Mouse (Mus musculus): ENCODE results near the gene Cxcl17. TPM values are rescaled to one million over a fixed set of nuclear protein-coding genes. Genes with fewer than 3 reads are reported as not detected.

Gene Cxcl17
- total RNA-seq, 2 experiments from 2014 or later, result not detected

DNA sequence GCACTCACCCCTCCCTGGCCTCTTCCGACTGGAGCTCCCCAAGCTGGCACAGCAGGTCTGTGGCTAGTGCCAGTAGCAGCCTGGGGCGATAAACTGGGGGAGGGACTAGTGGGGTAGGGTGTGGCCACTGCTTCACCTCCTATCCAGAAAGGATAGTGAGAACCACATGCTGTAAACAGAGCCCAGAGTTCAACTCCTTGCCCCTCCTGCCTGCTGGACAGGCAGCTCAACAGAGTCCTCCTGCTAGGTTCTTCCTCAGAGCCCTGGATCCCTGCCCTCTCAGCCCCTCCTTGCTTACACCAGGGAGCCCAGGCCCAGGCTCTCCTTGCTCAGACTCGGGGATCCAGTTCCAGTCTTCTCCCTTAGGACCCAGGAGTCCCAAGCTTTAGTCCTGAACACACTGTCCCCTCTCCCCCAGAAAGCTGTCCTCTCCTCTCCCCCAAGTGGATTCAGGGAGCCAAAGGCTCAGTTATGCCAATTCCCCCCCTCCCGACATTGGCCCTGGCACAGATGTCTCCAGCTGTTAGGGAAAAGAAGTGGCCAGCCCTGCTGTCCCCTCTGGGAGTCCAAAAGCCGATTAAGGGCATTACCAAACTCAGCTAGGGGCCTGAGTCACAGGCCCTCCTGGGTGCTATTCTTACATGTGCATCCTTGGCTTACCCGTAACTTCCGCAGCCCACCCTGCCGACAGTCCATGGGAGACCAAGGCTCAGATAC, 22.5 kb downstream of the Cxcl17 start:
- DNase-seq, result peak; percentile 85

DNA sequence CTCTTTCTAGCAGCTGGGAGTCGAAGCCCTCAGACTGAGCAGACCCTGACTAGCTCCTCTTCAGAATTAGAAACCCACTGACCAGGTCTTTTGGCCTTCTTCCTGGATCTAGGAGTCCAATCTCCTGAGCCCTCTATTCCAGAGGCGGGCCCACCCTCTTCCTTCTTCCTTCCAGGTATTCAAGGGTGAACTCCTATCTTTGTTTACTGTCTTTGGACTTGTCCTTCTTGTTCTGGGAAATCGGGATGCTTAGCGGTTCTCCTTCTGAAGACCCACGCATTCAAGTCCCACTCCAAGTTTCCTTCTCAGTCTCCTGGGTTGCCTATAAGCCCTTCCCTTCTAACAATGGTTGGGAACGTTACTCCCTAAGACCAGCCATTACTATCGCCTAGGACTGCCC, 23.8 kb downstream of the Cxcl17 start:
- DNase-seq, result peak; percentile 6

DNA sequence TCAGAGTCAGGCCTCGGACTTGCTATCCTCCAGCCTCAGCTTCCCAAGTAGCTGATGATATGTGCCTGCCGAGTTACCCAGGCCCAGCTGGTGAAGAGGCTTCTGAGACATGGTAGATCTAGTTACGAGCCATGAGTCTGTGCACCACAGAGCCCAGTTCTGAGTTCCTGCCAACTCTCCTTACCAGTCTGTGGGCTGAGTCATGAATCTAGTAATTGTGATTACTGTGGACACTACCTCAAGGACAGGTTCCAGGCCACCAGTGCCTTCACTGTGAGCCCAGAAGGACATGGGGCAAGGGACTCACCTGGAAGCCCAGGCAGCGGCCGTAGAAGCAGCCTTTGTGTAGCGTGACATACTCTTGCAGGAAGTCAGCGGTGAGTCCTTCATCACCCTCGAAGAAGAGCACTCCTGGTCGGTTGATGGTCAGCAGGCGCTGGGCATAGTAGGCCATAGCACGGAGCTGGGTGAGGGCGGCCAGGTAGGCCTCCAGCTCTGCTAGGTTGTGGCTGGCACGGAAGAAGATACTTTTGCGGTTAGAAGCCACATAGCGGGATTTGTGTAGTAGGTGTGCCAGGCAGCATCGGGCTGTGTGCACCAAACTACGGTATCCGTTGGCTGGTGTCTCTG, 24.8 kb downstream of the Cxcl17 start:
- DNase-seq, result peak; percentile 28

DNA sequence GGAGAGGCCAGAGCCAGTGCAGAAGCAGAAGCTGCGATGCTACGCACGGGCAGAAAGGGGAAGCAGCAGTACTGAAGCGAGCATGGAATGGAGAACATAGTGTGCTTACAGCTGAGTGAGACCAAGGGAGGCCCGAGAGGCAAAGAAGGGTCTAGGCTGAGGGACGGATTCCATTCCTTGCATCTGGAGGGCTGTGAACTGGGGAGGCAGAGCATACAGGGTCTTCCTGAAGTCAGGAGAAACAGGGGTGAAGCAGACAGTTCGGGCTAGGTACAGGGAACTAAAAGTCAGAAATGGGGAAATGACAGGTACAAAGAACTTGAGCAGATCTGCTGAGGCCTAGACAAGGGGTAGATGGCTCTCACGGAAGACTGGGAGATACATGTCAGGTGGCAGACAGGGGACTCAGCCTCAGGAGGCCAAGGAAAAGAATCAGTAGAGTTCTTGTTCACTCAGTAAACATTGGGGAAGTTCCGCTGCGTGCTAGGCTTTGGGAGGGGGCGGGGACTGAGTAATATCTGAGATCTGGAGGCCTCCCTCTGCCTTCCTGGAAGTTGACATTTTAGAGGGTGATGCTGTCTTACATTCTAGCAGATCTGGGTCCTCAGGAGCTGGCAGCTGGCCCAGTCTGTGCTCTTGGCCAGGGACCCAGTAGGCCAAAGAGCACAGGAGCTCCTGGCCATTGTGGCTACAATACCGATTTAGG, 26.7 kb downstream of the Cxcl17 start:
- DNase-seq, result peak; percentile 81

DNA sequence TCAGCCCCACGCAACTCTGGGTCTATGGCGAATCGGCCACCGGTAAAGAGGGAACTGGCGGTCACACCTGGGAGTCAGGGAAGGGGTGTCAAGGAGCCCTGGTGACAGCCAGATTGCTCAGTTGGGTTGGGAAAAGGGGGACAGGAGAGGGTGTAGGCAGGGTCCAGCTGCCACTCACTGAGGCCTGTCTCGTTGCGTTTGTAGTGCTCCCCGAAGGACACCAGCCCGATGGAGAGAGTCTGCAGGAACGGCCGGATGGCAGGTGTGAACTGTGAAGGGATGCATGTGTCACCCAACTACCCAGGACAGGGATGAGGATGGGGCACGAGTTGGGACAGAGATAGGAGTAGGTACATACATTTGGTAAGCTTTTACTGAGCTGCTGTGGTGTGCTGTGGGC, 27.4 kb downstream of the Cxcl17 start:
- peak; percentile 4 for DNase-seq

DNA sequence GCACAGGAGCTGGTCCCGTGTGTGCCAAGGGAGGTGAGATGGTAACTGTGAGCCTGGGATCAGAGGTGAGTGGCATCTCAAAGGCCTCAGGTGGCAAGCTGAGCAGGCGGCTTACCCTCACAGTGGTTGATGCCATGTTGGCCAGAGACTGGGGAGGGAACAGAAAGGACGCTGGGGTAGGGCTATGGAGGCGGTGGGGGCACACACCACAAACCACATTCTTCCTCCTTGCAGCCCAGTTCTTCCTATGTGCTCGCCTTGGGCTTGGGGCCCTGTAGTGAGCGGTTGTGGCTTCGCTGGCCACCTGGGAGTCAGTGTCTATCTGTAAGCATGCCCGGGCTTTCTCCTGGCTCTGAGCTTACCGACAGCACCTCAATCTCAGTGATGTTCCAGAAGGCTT, 27.9 kb downstream of the Cxcl17 start:
- DNase-seq, result peak; percentile 4

DNA sequence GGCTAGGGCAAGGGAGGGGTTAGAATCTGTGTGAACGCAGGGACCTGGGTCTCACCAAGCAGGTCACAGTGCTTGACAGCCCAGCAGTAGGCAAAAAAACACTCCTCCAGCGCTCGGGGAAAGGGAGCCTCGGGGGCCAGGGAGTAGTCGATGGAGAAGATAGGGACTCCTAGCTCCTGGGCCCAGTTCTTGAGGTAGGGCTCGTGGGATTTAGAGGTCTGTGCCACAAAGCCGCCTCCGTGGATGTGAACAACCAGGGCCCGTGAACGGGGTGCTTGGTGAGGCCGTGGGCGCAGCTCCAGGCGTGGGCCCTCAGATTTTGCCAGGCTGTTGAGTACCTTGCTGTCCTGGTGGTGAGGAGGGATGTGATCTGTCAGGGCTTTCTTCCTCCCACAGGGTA, 28.4 kb downstream of the Cxcl17 start:
- DNase-seq, result no peak

DNA sequence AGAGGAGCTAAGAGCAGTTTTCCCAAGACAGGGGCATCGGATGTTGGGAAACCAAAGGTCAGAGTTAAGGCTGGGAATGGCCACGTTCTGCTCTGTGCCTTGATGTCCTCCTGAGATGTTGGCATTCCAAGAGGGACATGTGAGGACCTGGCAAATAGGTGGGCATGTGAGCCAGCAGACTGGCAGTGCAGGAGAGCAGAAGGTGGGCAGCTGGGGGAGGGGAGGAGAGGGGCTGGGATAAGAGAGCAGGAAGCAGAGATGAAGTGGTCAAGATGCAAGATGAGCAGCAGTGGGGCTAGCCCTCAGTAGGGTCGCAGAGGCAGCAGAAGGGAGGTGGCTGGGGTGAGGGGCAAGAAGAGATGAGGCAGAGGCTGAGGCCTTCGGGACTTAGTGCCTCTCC, 28.8 kb downstream of the Cxcl17 start:
- peak; percentile 4 for DNase-seq

DNA sequence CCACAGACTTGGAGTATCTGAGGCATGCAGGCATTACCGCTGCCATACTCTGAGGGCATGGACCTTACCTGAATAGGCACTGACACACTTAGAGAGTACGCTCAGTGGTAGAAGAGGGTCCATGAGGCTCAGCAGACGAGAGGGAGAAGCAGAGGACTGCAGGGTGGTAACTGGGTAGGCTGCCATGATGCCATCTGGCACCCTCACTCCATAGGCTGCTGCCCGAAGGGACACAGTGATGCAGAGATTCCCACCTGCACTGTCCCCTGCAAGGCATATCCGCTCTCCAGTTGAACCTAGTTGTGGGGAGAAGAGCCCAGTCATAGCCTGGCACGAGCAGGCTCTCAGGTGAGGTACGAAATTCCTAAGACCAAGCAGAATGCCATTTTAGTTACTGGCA, 29.3 kb downstream of the Cxcl17 start:
- no peak for DNase-seq

DNA sequence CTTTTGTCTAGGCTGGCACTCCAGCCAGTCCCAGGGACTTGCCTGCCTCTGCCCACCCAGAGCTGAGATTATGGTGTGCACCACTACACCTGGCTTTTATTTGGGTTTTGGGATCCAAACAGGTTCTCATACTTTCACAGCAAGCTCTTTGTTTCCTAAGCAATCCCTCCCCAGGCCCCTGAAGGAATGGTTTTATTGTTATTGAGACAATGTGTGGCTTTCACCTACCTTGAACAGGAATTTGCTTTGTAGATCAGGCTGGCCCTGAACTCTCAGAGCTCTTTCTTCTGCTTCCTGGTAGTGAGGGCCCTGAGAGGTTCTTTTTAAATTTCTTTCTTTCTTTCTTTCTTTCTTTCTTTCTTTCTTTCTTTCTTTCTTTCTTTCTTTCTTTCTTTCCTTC, 30.1 kb downstream of the Cxcl17 start:
- no peak for DNase-seq

DNA sequence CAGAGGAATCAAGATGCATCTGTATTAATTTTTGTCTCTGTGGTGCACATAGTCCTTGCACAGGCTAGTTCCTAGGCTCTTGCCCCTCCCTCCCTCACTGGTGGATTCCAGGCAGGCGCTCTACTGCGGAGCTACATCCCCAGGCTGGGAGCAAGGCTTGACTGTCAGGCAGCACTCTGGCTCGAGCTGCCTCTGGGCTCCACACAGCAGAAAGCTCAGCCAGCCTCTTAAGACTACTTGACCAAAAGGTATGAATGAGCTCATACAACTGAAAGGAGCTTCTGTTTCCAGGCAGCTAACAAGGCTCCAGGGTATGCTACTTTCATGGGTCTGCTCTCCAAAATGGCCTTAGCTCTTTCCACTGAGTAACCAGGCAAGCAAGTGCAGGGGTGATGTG, 31.4 kb downstream of the Cxcl17 start:
- no peak for DNase-seq

DNA sequence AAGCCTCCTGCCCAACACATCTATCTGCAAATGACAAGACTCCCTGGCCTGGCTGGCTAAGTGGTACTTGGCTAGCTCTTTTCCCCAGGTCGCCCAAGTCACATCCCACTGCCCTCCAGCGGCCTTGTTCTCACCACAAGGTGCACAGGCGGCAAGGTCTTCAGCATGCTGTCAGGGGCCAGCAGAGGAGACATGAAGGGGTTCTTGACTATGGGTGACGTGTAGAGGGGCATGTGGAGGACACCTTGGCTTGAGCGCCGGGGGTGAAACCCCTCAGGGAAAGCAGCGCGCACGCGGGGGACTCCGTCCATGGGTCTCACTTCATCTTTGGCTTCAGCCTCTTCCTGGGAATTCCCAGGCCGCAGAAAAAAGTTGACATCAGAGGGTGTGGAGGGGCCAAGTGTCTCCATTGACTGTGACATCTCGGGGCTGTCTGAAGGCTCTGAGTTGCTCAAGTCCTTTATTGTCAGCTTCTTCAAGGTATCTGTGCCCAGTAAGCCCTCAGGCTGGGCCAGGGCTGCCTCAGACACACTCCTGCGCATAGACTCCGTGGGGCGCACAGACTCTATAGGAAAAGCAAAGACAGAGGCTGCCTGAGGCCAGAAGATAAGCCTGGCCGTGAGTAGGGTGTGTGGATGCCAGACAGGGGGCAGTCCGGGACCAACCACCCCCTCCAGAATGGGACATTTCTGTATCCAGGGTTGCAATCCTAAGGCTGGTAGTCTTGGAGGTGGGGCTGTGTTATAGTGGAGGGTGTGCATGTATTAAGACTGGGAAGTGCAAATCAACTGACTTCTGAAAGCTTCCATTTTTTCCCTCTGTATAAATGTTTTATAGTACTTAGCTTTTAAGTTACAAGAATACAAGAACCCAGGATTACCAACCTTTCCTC, 32.0 kb downstream of the Cxcl17 start:
- DNase-seq, result no peak

DNA sequence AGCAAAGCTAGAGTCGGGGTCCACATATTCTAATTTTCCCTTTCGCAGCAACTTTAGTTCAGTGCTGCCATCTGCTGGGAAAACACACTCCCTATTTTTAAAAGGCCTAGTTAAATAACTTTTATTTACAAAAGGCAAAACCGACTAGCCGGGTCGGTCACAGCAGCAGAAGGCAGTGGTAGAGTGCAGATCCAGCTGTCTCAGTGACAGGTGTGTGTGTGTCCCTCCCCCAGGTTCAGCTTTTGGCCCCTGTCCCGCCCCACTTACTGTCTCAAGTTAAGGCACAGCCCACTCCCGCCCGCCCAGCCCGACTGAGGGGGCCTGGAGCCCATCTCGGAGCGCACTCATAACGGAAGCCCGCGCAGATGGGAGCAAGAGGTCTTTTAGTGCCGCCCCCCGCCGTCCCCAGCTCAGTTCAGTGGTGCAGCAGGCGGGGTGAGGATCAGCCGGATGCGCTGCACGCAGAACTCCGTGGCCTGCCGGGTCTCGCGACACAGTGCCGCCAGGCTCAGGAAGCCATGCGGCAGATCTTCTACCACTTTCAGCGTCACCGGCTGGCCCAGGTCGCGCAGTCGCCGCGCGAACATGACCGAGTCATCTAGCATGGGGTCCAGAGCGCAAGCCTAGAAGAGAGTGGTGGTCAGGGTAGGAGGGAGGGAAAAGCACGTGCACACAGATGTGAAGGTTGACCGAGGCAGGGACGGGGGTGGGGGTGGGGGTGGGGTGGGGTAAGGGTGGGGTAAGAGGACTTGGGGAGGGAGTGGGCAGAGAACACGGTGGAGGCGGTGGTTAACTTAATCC, 32.9 kb downstream of the Cxcl17 start:
- peak; percentile 48 for DNase-seq

DNA sequence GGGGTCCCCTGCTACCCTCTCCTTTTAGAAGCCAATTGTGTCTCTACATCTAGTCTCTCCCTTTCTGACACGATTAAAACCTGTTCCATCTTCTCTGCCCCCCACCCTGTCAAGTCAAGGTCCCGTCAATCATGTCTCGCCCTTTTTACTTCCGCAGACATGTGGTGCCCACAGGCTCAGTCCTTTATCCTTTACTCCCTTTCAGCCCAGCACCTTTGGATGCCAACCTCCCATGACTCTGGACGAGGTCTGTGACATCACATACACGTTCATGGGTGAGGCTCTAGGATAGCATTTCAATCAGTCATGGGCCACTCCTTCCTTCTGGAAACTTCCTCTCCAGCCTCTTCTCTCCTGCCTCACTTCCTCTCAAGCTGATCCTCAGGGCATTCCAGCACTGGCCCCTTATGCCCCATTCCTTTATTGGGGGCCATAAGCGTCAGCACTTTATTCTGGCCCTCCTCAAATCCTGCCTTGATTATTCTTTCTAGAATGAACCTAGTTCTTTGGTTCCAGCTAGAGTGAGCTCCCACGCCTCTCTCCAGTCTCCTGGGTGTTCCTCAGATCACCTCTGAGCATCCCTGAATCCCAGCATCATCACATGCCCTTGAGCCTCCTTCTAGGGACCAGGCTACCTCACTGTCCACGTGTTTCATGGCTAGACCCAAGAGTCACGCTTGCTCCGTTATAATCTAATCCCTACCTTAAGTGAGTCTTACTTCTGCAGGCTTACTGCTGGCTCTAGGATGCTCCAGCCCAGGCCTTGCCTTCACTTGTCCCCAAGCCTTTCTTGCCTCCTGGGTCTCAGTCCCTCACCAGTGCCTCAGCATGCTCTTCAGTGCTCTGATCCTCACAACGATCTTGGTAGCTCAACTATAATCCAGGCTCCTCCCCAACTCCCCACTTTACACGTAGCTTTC, 34.2 kb downstream of the Cxcl17 start:
- no peak for DNase-seq

DNA sequence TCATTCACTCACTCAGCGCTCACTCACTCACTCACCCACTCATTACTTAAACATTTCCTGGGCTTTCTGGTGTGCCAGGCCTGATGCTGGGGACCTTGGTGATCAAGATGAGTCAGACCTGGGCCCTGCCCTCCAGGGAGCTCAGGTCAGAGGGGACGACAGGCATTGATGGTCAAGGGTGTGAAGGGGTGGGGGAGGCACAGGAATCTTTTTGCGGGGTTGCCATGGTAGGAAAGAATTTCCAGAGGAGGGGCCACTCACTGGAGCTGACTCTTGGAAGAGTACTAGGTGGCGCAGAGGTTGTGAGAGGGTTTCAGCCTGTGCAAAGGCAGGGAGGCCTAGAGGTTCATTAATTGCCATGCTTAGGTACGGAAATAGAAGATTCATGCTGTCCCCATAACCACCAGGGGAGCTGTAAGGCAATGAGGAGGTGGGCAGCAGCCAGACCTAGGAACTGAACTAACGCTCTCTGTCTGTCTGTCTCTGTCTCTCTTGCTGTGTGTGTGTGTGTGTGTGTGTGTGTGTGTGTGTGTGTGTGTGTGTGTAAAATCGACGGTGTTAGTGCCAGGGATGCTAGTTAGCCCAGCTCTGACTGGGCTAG, 35.5 kb downstream of the Cxcl17 start:
- no peak for DNase-seq

DNA sequence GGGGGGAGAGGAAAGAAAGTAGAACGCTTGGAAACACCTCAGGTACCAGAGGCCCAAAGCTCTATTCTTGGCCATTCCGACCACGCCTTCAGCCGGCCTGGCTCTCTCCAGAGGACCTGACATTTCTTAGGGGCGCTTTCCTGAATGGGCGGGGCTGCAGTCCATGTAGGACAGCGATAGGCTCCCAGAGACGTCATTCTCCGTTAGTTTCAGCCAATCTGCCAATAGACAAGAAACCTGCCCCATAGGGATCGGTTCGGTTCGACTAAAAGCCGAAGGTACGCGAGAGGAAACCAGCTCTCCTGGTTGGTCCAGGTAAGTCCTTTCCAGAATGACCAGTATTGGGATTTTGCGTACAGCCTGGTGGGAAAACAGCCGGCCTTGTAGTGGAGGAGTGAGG, 36.1 kb downstream of the Cxcl17 start:
- DNase-seq, result peak; percentile 86

DNA sequence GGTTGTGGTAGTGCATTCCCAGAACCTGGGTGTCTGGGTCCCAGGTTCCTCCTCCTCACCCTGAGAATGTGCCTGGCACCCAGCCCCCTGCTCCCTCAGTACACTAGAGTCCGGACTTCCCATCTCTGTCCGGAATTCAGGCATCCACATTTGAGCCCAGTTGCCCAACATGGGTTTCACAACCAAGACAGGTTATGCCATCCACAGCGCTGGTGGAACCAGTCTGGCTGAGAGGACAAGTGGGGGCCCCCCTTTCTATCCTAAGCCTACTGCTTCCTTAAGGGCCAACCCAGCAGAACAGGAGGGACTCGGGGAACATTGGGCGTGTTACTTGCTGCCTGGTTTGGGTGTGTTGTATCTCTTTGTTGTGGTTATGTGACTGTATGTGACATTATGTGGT, 40.2 kb downstream of the Cxcl17 start:
- DNase-seq, result no peak

DNA sequence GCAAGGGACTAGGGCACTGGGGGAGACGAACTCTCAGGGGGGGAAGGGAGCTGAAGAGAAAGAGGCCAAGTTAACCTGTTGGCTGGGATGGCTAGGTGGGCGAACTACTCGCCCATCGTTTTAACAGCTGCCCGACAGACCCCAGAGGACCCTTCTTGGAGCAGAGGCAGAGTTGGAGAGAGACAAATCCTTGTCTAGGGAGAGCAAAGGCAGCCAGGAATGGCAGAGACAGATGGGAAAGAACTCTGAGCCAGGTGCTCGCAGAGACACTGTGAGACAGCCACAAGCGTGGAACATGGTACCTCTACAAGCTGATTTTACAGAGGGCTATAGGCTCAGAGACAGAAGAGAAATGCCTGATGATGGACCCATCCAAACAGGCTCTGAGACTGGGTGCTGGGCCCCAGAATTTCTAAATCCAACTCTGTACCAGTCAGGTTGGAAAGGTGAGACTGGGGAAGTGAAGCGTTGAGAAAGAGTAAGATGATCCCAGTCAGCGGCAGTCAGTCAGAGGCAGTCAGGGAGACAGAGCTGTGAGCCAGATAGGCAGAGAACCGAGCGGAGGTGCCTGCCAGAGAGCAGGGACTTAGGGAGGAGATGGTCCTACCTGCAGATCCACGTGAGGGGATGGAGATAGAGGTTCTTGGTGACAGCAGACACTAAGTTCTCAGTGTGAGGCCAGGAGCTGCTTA, 43.5 kb downstream of the Cxcl17 start, which contains the start of gene Cnfn:
Cnfn (minus strand) TSS at position 667 of the 692 bp plus-strand sequence.
- no peak for DNase-seq

DNA sequence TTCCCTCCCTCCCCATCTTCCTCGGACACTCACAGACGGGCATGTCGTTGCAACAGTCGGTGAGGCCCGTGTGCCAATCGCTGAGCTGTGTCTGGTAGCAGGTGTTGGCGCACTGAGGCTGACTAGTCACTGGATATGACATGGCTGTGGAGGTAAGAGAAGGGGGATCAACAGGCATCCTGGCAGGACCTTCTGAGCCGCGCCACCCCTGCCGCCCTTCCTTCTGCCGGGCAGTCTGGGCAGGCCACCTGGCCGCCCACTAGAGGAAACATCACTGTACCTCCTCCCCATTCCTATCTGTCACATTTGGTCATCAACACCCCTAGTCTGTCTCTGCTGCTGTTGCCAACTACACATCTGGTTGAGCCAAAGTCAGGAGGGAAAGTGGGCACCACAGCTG, 44.4 kb downstream of the Cxcl17 start:
- no peak for DNase-seq

All from gastrocnemius, postnatal 25 days (tissue).